Mouse (Mus musculus): Measurements from ENCODE around the gene Scnn1b.

The Scnn1b gene

GRCm38 (mm10) chr7:121864858-121865585 is at the start of gene Scnn1b:
Gene Scnn1b, plus strand, starts transcription at chr7:121865038.
- DNase-seq (ENCODE audit: low spot score), result peak; percentile 16

- DNase-seq (ENCODE audit: low spot score), result no peak
Measured at GRCm38 (mm10) chr7:121821632-121822031, 43.2 kb upstream of the Scnn1b start.

GRCm38 (mm10) chr7:121828481-121828880 is 36.4 kb upstream of the Scnn1b start:
- DNase-seq (ENCODE audit: low spot score), result no peak

GRCm38 (mm10) chr7:121835392-121835791 is 29.4 kb upstream of the Scnn1b start:
- DNase-seq (ENCODE audit: low spot score), result no peak

GRCm38 (mm10) chr7:121836827-121837226 is 28.0 kb upstream of the Scnn1b start:
- DNase-seq (ENCODE audit: low spot score), result no peak

- DNase-seq (ENCODE audit: low spot score), result no peak
Measured at GRCm38 (mm10) chr7:121840810-121841209, 24.0 kb upstream of the Scnn1b start.

- DNase-seq (ENCODE audit: low spot score), result no peak
Measured at GRCm38 (mm10) chr7:121842234-121842633, 22.6 kb upstream of the Scnn1b start.

- DNase-seq (ENCODE audit: low spot score), result no peak
Measured at GRCm38 (mm10) chr7:121845964-121846363, 18.9 kb upstream of the Scnn1b start.

GRCm38 (mm10) chr7:121848537-121849168 is 16.2 kb upstream of the Scnn1b start:
- DNase-seq (ENCODE audit: low spot score), result no peak

- no peak for DNase-seq (ENCODE audit: low spot score)
Measured at GRCm38 (mm10) chr7:121857177-121857884, 7.5 kb upstream of the Scnn1b start.

GRCm38 (mm10) chr7:121858939-121859338 is 5.9 kb upstream of the Scnn1b start:
- DNase-seq (ENCODE audit: low spot score), result peak; percentile 25

GRCm38 (mm10) chr7:121871631-121872030 is 6.8 kb downstream of the Scnn1b start:
- DNase-seq (ENCODE audit: low spot score), result no peak

GRCm38 (mm10) chr7:121873998-121874397 is 9.2 kb downstream of the Scnn1b start:
- no peak for DNase-seq (ENCODE audit: low spot score)

- DNase-seq (ENCODE audit: low spot score), result no peak
Measured at GRCm38 (mm10) chr7:121874784-121875183, 9.9 kb downstream of the Scnn1b start.

- DNase-seq (ENCODE audit: low spot score), result no peak
Measured at GRCm38 (mm10) chr7:121880246-121880645, 15.4 kb downstream of the Scnn1b start.

GRCm38 (mm10) chr7:121890636-121891360 is 26.0 kb downstream of the Scnn1b start:
- no peak for DNase-seq (ENCODE audit: low spot score)

- DNase-seq (ENCODE audit: low spot score), result no peak
Measured at GRCm38 (mm10) chr7:121896689-121897088, 31.9 kb downstream of the Scnn1b start.

GRCm38 (mm10) chr7:121899311-121899710 is 34.5 kb downstream of the Scnn1b start:
- peak; percentile 61 for DNase-seq (ENCODE audit: low spot score)

GRCm38 (mm10) chr7:121899940-121900339 is 35.1 kb downstream of the Scnn1b start:
- peak; percentile 40 for DNase-seq (ENCODE audit: low spot score)

- no peak for DNase-seq (ENCODE audit: low spot score)
Measured at GRCm38 (mm10) chr7:121902757-121903411, 38.0 kb downstream of the Scnn1b start.

- no peak for DNase-seq (ENCODE audit: low spot score)
Measured at GRCm38 (mm10) chr7:121906879-121907278, 42.0 kb downstream of the Scnn1b start.

GRCm38 (mm10) chr7:121912250-121912649 is 47.4 kb downstream of the Scnn1b start:
- no peak for DNase-seq (ENCODE audit: low spot score)

All from retina, embryonic 14.5 days (tissue).